In genomic region chr4:96766396-96766998, GRCm38 (mm10) we compare ENCODE assay signal across 11 mouse cellular contexts. TPM values are rescaled to one million over a fixed set of nuclear protein-coding genes. Genes with fewer than 3 reads are reported as not detected.
DNase-seq lines count a peak whose midpoint lies in the region; ATAC-seq and TF ChIP-seq lines count a peak whose summit lies in the region.
"Had no signal": no experiment of that assay in that cellular context is flagged by ENCODE, and none has a peak within 500 bp of the region (broad histone marks: within the 10 kb centered on the region; RNA-seq: fewer than 3 reads in every experiment).

No protein-coding gene starts in this region.

- H3K4me3 ChIP-seq in cerebellum, adult 2 months (replicated peaks; ENCODE audit: insufficient read depth, low read depth, low read length), result no peak overlapping the region
- no peak overlapping the region for H3K4me3 ChIP-seq in hindbrain, embryonic 14.5 days (replicated peaks; ENCODE audit: low read length)
- no peak overlapping the region for H3K4me3 ChIP-seq in limb, embryonic 11.5 days (ENCODE audit: low read depth, low read length)
- H3K4me3 ChIP-seq: neural tube, embryonic 15.5 days had no signal

- 30% methylated on average over 2 of the region's 2 CpGs for whole genome bisulfite sequencing in cerebellum, adult 2 months
- WGBS in hindbrain, embryonic 14.5 days, result 51% methylated on average over 2 of the region's 2 CpGs
- WGBS in limb, embryonic 11.5 days, result 38% methylated on average over 2 of the region's 2 CpGs

- no peak for TF ChIP-seq POLR2A in cerebellum, adult 2 months (IDR thresholded peaks at IDR 0.05; ENCODE audit: borderline replicate concordance, insufficient read depth, low read length)

- no peak for TF ChIP-seq CTCF in cerebellum, adult 2 months (IDR thresholded peaks at IDR 0.05; ENCODE audit: borderline replicate concordance, insufficient read depth, low read depth, low read length)

- no peak overlapping the region for H3K4me2 ChIP-seq in hindbrain, embryonic 14.5 days (replicated peaks)
- H3K4me2 ChIP-seq in limb, embryonic 11.5 days (ENCODE audit: low read depth, severe bottlenecking), result no peak overlapping the region
- H3K4me2 ChIP-seq: neural tube, embryonic 15.5 days had no signal

- no peaks in the 10 kb centered on the region for H3K9me3 ChIP-seq in hindbrain, embryonic 14.5 days (ENCODE audit: control insufficient read depth, low read length)
- no peaks in the 10 kb centered on the region for H3K9me3 ChIP-seq in limb, embryonic 11.5 days (ENCODE audit: control insufficient read depth, low read length)
- H3K9me3 ChIP-seq: neural tube, embryonic 15.5 days had no signal

- H3K36me3 ChIP-seq in hindbrain, embryonic 14.5 days (replicated peaks; ENCODE audit: control insufficient read depth, insufficient read depth), result no peaks in the 10 kb centered on the region
- no peaks in the 10 kb centered on the region for H3K36me3 ChIP-seq in limb, embryonic 11.5 days (ENCODE audit: control insufficient read depth, insufficient read depth, low read length)
- H3K36me3 ChIP-seq: neural tube, embryonic 15.5 days had no signal

- H3K27me3 ChIP-seq in cerebellum, adult 2 months (ENCODE audit: control insufficient read depth, insufficient read depth, low read length), result no peaks in the 10 kb centered on the region
- no peaks in the 10 kb centered on the region for H3K27me3 ChIP-seq in hindbrain, embryonic 14.5 days (ENCODE audit: control insufficient read depth, insufficient read depth, low read length)
- H3K27me3 ChIP-seq in limb, embryonic 11.5 days (ENCODE audit: control insufficient read depth, insufficient read depth, low read length), result no peaks in the 10 kb centered on the region
- H3K27me3 ChIP-seq: neural tube, embryonic 15.5 days had no signal

- H3K9ac ChIP-seq in hindbrain, embryonic 14.5 days, result no peak overlapping the region
- H3K9ac ChIP-seq in limb, embryonic 11.5 days (ENCODE audit: low read length), result no peak overlapping the region
- H3K9ac ChIP-seq: neural tube, embryonic 15.5 days had no signal

- ATAC-seq in frontal cortex, adult (ENCODE audit: low TSS enrichment), result peak; percentile 87
- peak; percentile 46; the same call in 1 of the 2 replicates for ATAC-seq in hindbrain, embryonic 14.5 days (ENCODE audit: low FRiP score)
- no peak for ATAC-seq in limb, embryonic 11.5 days (ENCODE audit: insufficient number of reproducible peaks, low FRiP score, low TSS enrichment, low read depth)

- DNase-seq in frontal cortex, postnatal 25 days (ENCODE audit: low spot score in 2 of 2), result no peak
- peak; percentile 39 to 76 for DNase-seq in cerebellum, adult 2 months
- peak; percentile 33 for DNase-seq in hindbrain, embryonic 14.5 days (ENCODE audit: low spot score)
- peak; percentile 49 for DNase-seq in limb, embryonic 11.5 days (ENCODE audit: low spot score)
- DNase-seq in MN1 (ENCODE audit: low spot score), result no peak
- no peak for DNase-seq in lung, postnatal 10 days
- no peak for DNase-seq in spleen, postnatal 14 days (ENCODE audit: low spot score in 2 of 2)
- DNase-seq: B cell, adult 2 months had no signal

- no peak overlapping the region for H3K27ac ChIP-seq in cerebellum, adult 2 months (ENCODE audit: insufficient read depth, low read length)
- peak overlapping the region; percentile 16; the same call in 1 of the 2 replicates for H3K27ac ChIP-seq in hindbrain, embryonic 14.5 days
- H3K27ac ChIP-seq in limb, embryonic 11.5 days (replicated peaks; ENCODE audit: low read depth, low read length), result no peak overlapping the region
- H3K27ac ChIP-seq: neural tube, embryonic 15.5 days had no signal

- H3K4me1 ChIP-seq in cerebellum, adult 2 months (ENCODE audit: control insufficient read depth, insufficient read depth, low read length), result peaks cover 2% of the 10 kb centered on the region; the same call in 1 of the 2 replicates
- H3K4me1 ChIP-seq in hindbrain, embryonic 14.5 days (replicated peaks; ENCODE audit: control insufficient read depth, insufficient read depth, low read length), result no peaks in the 10 kb centered on the region
- peaks cover 4% of the 10 kb centered on the region; the same call in 1 of the 2 replicates for H3K4me1 ChIP-seq in limb, embryonic 11.5 days (ENCODE audit: control insufficient read depth, insufficient read depth, low read length)

RNA-seq across cellular contexts. Expression of gene Gm12695, which starts 18.5 kb away (rescaled TPM):
- not detected in 2 replicates for polyA plus RNA-seq in cerebellum, adult 2 months (2012; rRNA removed)
- not detected in 2 replicates for polyA plus RNA-seq in hindbrain, embryonic 14.5 days (2014; fragmentation: Nextera tagmentation; extraction: Ambion mirVana)
- not detected in 2 replicates for polyA plus RNA-seq in limb, embryonic 11.5 days (2014; fragmentation: Nextera tagmentation; extraction: Ambion mirVana)
- polyA plus RNA-seq: neural tube, embryonic 15.5 days; stomach, embryonic 16.5 days had no signal

Comparison
In these comparisons a context has a peak if more than half of its experiments do, and no peak if none do; other contexts are left out.
1. DNase-seq: peak in cerebellum, adult 2 months (2 of 2), hindbrain, embryonic 14.5 days (single experiment) and limb, embryonic 11.5 days (single experiment); none in frontal cortex, postnatal 25 days (0 of 2), MN1 (single experiment), lung, postnatal 10 days (single experiment) and spleen, postnatal 14 days (0 of 2).